Comparison of ENCODE assay signal across 1 mouse cellular context in genomic region chr15:77750461-77750860, GRCm38 (mm10).
TF ChIP-seq lines count a peak whose summit lies in the region.

No protein-coding gene starts in this region.

TF ChIP-seq in MEL, 35 proteins besides CTCF, POLR2A, EP300 and RAD21 (continued from another document):
- TF ChIP-seq POLR2AphosphoS5 (IDR thresholded peaks at IDR 0.05; ENCODE audit: borderline replicate concordance, low read depth, low read length) (no peak), ZC3H11A (IDR thresholded peaks at IDR 0.05; ENCODE audit: low read depth, low read length) (peak; percentile 26; the same call in 1 of the 2 replicates), GATA1 (IDR thresholded peaks at IDR 0.05; ENCODE audit: low read depth, low read length) (no peak), SMC3 (IDR thresholded peaks at IDR 0.05; ENCODE audit: low read depth, low read length) (peak; percentile 71), NELFE (IDR thresholded peaks at IDR 0.05; ENCODE audit: low read depth, low read length) (no peak), CHD2 (IDR thresholded peaks at IDR 0.05; ENCODE audit: low read length) (no peak), ELF1 (IDR thresholded peaks at IDR 0.05; ENCODE audit: low read depth, low read length) (no peak), MXI1 (IDR thresholded peaks at IDR 0.05; ENCODE audit: low read depth, low read length) (no peak)
